Mouse (Mus musculus) cerebellum, adult 11-12 months (tissue): Measurements from ENCODE around the gene Gpr34.

Experiments
- DNase-seq: peaks from one replicate; pipeline ENCODE4 v3.0.0; 2022

Gene Gpr34

GRCm38 (mm10) chrX:13631599-13632283 lies at the start of gene Gpr34:
TSS of gene Gpr34 (plus strand) at chrX:13632089.
- DNase-seq = no peak

- DNase-seq = no peak
Observed at GRCm38 (mm10) chrX:13599373-13599772, 32.5 kb upstream of the Gpr34 start.

- DNase-seq = no peak
Observed at GRCm38 (mm10) chrX:13599966-13600365, 31.9 kb upstream of the Gpr34 start.

GRCm38 (mm10) chrX:13606741-13607140 lies 25.1 kb upstream of the Gpr34 start:
- no peak for DNase-seq

GRCm38 (mm10) chrX:13607752-13608151 lies 24.1 kb upstream of the Gpr34 start:
- DNase-seq = no peak

- DNase-seq = no peak
Observed at GRCm38 (mm10) chrX:13611114-13611513, 20.8 kb upstream of the Gpr34 start.

- DNase-seq = no peak
Observed at GRCm38 (mm10) chrX:13612115-13612514, 19.8 kb upstream of the Gpr34 start.

- DNase-seq = no peak
Observed at GRCm38 (mm10) chrX:13616726-13617125, 15.2 kb upstream of the Gpr34 start.

GRCm38 (mm10) chrX:13617294-13617693 lies 14.6 kb upstream of the Gpr34 start:
- no peak for DNase-seq

GRCm38 (mm10) chrX:13618476-13618875 lies 13.4 kb upstream of the Gpr34 start:
- no peak for DNase-seq

- no peak for DNase-seq
Observed at GRCm38 (mm10) chrX:13621473-13621872, 10.4 kb upstream of the Gpr34 start.

GRCm38 (mm10) chrX:13622654-13623053 lies 9.2 kb upstream of the Gpr34 start:
- no peak for DNase-seq

GRCm38 (mm10) chrX:13636398-13636797 lies 4.5 kb downstream of the Gpr34 start:
- no peak for DNase-seq

- no peak for DNase-seq
Observed at GRCm38 (mm10) chrX:13638894-13639293, 7.0 kb downstream of the Gpr34 start.

GRCm38 (mm10) chrX:13651889-13652288 lies 20.0 kb downstream of the Gpr34 start:
- DNase-seq = no peak

GRCm38 (mm10) chrX:13652291-13652690 lies 20.4 kb downstream of the Gpr34 start:
- DNase-seq = no peak

GRCm38 (mm10) chrX:13655005-13655421 lies 23.1 kb downstream of the Gpr34 start:
- DNase-seq = no peak

GRCm38 (mm10) chrX:13655906-13656305 lies 24.0 kb downstream of the Gpr34 start:
- DNase-seq = no peak

GRCm38 (mm10) chrX:13656721-13657120 lies 24.8 kb downstream of the Gpr34 start:
- peak; percentile 3 for DNase-seq

GRCm38 (mm10) chrX:13658616-13659140 lies 26.8 kb downstream of the Gpr34 start:
- no peak for DNase-seq

- no peak for DNase-seq
Observed at GRCm38 (mm10) chrX:13659201-13659890, 27.5 kb downstream of the Gpr34 start.

- DNase-seq = no peak
Observed at GRCm38 (mm10) chrX:13661063-13661462, 29.2 kb downstream of the Gpr34 start, which contains the start of gene Gpr82. TSS of gene Gpr82 (plus strand) at chrX:13661363.

- no peak for DNase-seq
Observed at GRCm38 (mm10) chrX:13668867-13669266, 37.0 kb downstream of the Gpr34 start.

- DNase-seq = no peak
Observed at GRCm38 (mm10) chrX:13670342-13670741, 38.5 kb downstream of the Gpr34 start.
